Mouse (Mus musculus) MEL (cell line): ENCODE measurements around the gene Axin1. TPM values are rescaled to one million over a fixed set of nuclear protein-coding genes. Genes with fewer than 3 reads are reported as not detected.

Source experiments
- DNase-seq: peaks from one replicate; pipeline ENCODE4 v3.0.0; 2011; ENCODE audit warnings: low read depth, low spot score
- H3K27ac ChIP-seq: 2 replicates; pipeline ENCODE4 v1.5.1; 2012; ENCODE audit warnings: low read depth, mild to moderate bottlenecking, control low read depth, low read length, moderate library complexity; ENCODE audit not compliant: control insufficient read depth
- H3K27me3 ChIP-seq, 2 experiments: fragments of 150-350 bp in 1 of 2; sonication (generic) in 1 of 2; 2 replicates each; pipeline ENCODE4 v1.6.1; 2012; ENCODE audit warnings: low read length in 2 of 2, mild to moderate bottlenecking in 2 of 2, improper control_type of control experiment in 1 of 2, moderate library complexity in 1 of 2; ENCODE audit not compliant: insufficient read depth in 2 of 2, control insufficient read depth in 1 of 2
- H3K36me3 ChIP-seq, 2 experiments: 2 replicates each; pipeline ENCODE4 v1.6.1; 2012 to 2014; ENCODE audit warnings: low read length in 2 of 2, improper control_type of control experiment in 1 of 2, inconsistent platforms in 1 of 2, mild to moderate bottlenecking in 1 of 2; ENCODE audit not compliant: insufficient read depth in 2 of 2, control insufficient read depth in 1 of 2
- H3K4me1 ChIP-seq, 2 experiments: fragments of 150-350 bp in 1 of 2; sonication (generic) in 1 of 2; 2 replicates each; pipeline ENCODE4 v1.6.1; 2012; ENCODE audit warnings: low read length in 2 of 2, improper control_type of control experiment in 1 of 2, mild to moderate bottlenecking in 1 of 2; ENCODE audit not compliant: insufficient read depth in 2 of 2, control insufficient read depth in 1 of 2
- H3K4me3 ChIP-seq, 2 experiments: fragments of 150-350 bp in 1 of 2; sonication (generic) in 1 of 2; 2 replicates each; pipeline ENCODE4 v1.5.1; 2012; ENCODE audit warnings: low read depth in 2 of 2, low read length in 2 of 2, mild to moderate bottlenecking in 2 of 2, moderate library complexity in 2 of 2, control low read depth in 1 of 2, improper control_type of control experiment in 1 of 2; ENCODE audit not compliant: control insufficient read depth in 1 of 2, insufficient read depth in 1 of 2
- H3K79me2 ChIP-seq: 2 replicates; pipeline ENCODE4 v1.6.1; 2012; ENCODE audit warnings: mild to moderate bottlenecking, low read length, moderate library complexity; ENCODE audit not compliant: control insufficient read depth, poor library complexity, insufficient read depth
- H3K9ac ChIP-seq: 2 replicates; pipeline ENCODE4 v1.6.1; 2012; ENCODE audit warnings: low read depth, mild to moderate bottlenecking, control low read depth, low read length, moderate library complexity; ENCODE audit not compliant: control insufficient read depth, poor library complexity, severe bottlenecking
- H3K9me3 ChIP-seq: fragments of 150-350 bp; sonication (generic); replicated peaks from 2 replicates; pipeline ENCODE4 v1.6.1; 2012; ENCODE audit warnings: mild to moderate bottlenecking, low read length, improper control_type of control experiment, moderate library complexity; ENCODE audit not compliant: insufficient read depth
- BHLHE40 ChIP-seq: IDR thresholded peaks from 2 replicates; pipeline ENCODE4 v1.6.1; 2012; ENCODE audit warnings: low read depth, mild to moderate bottlenecking, inconsistent platforms, low read length, improper control_type of control experiment, borderline replicate concordance
- CHD1 ChIP-seq: IDR thresholded peaks from 2 replicates; pipeline ENCODE4 v1.6.1; 2012; ENCODE audit warnings: low read depth, mild to moderate bottlenecking, inconsistent platforms, low read length, improper control_type of control experiment
- CHD2 ChIP-seq: IDR thresholded peaks from 2 replicates; pipeline ENCODE4 v1.6.1; 2011; ENCODE audit warnings: low read length, improper control_type of control experiment
- CTCF ChIP-seq, 3 experiments: IDR thresholded peaks in 2 of 3; conservative IDR thresholded peaks in 1 of 3; 2 replicates each; pipeline ENCODE4 v1.5.1; 2011 to 2012; ENCODE audit warnings: low read length in 3 of 3, low read depth in 2 of 3, mild to moderate bottlenecking in 2 of 3, improper control_type of control experiment in 1 of 3, inconsistent platforms in 1 of 3, mixed read lengths in 1 of 3, moderate library complexity in 1 of 3; ENCODE audit not compliant: control insufficient read depth in 1 of 3, insufficient read depth in 1 of 3, poor library complexity in 1 of 3, severe bottlenecking in 1 of 3
- E2F4 ChIP-seq: IDR thresholded peaks from 2 replicates; pipeline ENCODE4 v1.6.1; 2011; ENCODE audit warnings: low read depth, low read length, improper control_type of control experiment, borderline replicate concordance
- EP300 ChIP-seq, 2 experiments: IDR thresholded peaks; 2 replicates each; pipeline ENCODE4 v1.6.1; 2011; ENCODE audit warnings: improper control_type of control experiment in 2 of 2, low read length in 2 of 2, low read depth in 1 of 2, mild to moderate bottlenecking in 1 of 2
- ETS1 ChIP-seq: IDR thresholded peaks from 2 replicates; pipeline ENCODE4 v1.6.1; 2012; ENCODE audit warnings: low read depth, mild to moderate bottlenecking, inconsistent platforms, low read length, improper control_type of control experiment, moderate library complexity
- GATA1 ChIP-seq: IDR thresholded peaks from 2 replicates; pipeline ENCODE4 v1.6.1; 2011; ENCODE audit warnings: low read depth, low read length, improper control_type of control experiment
- HCFC1 ChIP-seq: IDR thresholded peaks from 2 replicates; pipeline ENCODE4 v1.6.1; 2012; ENCODE audit warnings: low read depth, mild to moderate bottlenecking, inconsistent platforms, low read length, improper control_type of control experiment, moderate library complexity
- JUND ChIP-seq: IDR thresholded peaks from 2 replicates; pipeline ENCODE4 v1.6.1; 2011; ENCODE audit warnings: low read depth, mild to moderate bottlenecking, improper control_type of control experiment, low read length
- KAT2A ChIP-seq: conservative IDR thresholded peaks from 2 replicates; pipeline ENCODE4 v1.6.1; 2012; ENCODE audit warnings: low read depth, low read length, improper control_type of control experiment, inconsistent platforms
- MAFK ChIP-seq: IDR thresholded peaks from 2 replicates; pipeline ENCODE4 v1.6.1; 2011; ENCODE audit warnings: low read depth, mild to moderate bottlenecking, low read length, improper control_type of control experiment, borderline replicate concordance
- MAX ChIP-seq: IDR thresholded peaks from 2 replicates; pipeline ENCODE4 v1.6.1; 2011; ENCODE audit warnings: low read length, improper control_type of control experiment
- MAZ ChIP-seq: IDR thresholded peaks from 2 replicates; pipeline ENCODE4 v1.6.1; 2012; ENCODE audit warnings: low read depth, mild to moderate bottlenecking, inconsistent platforms, low read length, improper control_type of control experiment
- MEF2A ChIP-seq: IDR thresholded peaks from 2 replicates; pipeline ENCODE4 v1.6.1; 2014; ENCODE audit warnings: low read depth, mild to moderate bottlenecking, inconsistent platforms, low read length, improper control_type of control experiment; ENCODE audit not compliant: poor library complexity, insufficient replicate concordance, severe bottlenecking; ENCODE audit errors: extremely low read depth
- MXI1 ChIP-seq: IDR thresholded peaks from 2 replicates; pipeline ENCODE4 v1.6.1; 2011; ENCODE audit warnings: mild to moderate bottlenecking, low read depth, low read length, improper control_type of control experiment
- MYB ChIP-seq: IDR thresholded peaks from 2 replicates; pipeline ENCODE4 v1.6.1; 2011; ENCODE audit warnings: mild to moderate bottlenecking, low read depth, low read length, improper control_type of control experiment
- MYC ChIP-seq: IDR thresholded peaks from 2 replicates; pipeline ENCODE4 v1.6.1; 2011; ENCODE audit warnings: low read depth, mild to moderate bottlenecking, low read length, improper control_type of control experiment, moderate library complexity
- NELFE ChIP-seq: IDR thresholded peaks from 2 replicates; pipeline ENCODE4 v1.6.1; 2011; ENCODE audit warnings: low read depth, low read length, improper control_type of control experiment
- NRF1 ChIP-seq: IDR thresholded peaks from 2 replicates; pipeline ENCODE4 v1.6.1; 2014; ENCODE audit warnings: low read depth, mild to moderate bottlenecking, inconsistent platforms, low read length, improper control_type of control experiment, moderate library complexity; ENCODE audit not compliant: poor library complexity, insufficient read depth, severe bottlenecking
- POLR2A ChIP-seq, 2 experiments: IDR thresholded peaks; 2 replicates each; pipeline ENCODE4 v1.6.1; 2011 to 2012; ENCODE audit warnings: low read length in 2 of 2, mild to moderate bottlenecking in 2 of 2, control low read depth in 1 of 2, improper control_type of control experiment in 1 of 2, low read depth in 1 of 2, moderate library complexity in 1 of 2; ENCODE audit not compliant: control insufficient read depth in 1 of 2, insufficient read depth in 1 of 2, poor library complexity in 1 of 2
- POLR2AphosphoS2 ChIP-seq: IDR thresholded peaks from 2 replicates; pipeline ENCODE4 v1.6.1; 2011; ENCODE audit warnings: low read length, improper control_type of control experiment
- RAD21 ChIP-seq: IDR thresholded peaks from 2 replicates; pipeline ENCODE4 v1.6.1; 2011; ENCODE audit warnings: mild to moderate bottlenecking, low read depth, low read length, improper control_type of control experiment
- RCOR1 ChIP-seq: IDR thresholded peaks from 2 replicates; pipeline ENCODE4 v1.6.1; 2012; ENCODE audit warnings: low read depth, mild to moderate bottlenecking, inconsistent platforms, low read length, improper control_type of control experiment
- SIN3A ChIP-seq: IDR thresholded peaks from 2 replicates; pipeline ENCODE4 v1.6.1; 2012; ENCODE audit warnings: low read length, improper control_type of control experiment, inconsistent platforms
- SMC3 ChIP-seq: IDR thresholded peaks from 2 replicates; pipeline ENCODE4 v1.6.1; 2011; ENCODE audit warnings: low read depth, low read length, improper control_type of control experiment
- TAL1 ChIP-seq: IDR thresholded peaks from 2 replicates; pipeline ENCODE4 v1.6.1; 2012; ENCODE audit warnings: mild to moderate bottlenecking, inconsistent platforms, low read length, moderate library complexity, mixed read lengths
- TBP ChIP-seq: IDR thresholded peaks from 2 replicates; pipeline ENCODE4 v1.8.0; 2011; ENCODE audit warnings: low read depth, low read length, improper control_type of control experiment
- TCF12 ChIP-seq: IDR thresholded peaks from 2 replicates; pipeline ENCODE4 v1.6.1; 2014; ENCODE audit warnings: low read depth, mild to moderate bottlenecking, inconsistent platforms, low read length, improper control_type of control experiment, moderate library complexity
- UBTF ChIP-seq: IDR thresholded peaks from 2 replicates; pipeline ENCODE4 v1.6.1; 2012; ENCODE audit warnings: low read depth, mild to moderate bottlenecking, inconsistent platforms, low read length, improper control_type of control experiment, moderate library complexity, borderline replicate concordance; ENCODE audit not compliant: insufficient read depth
- USF1 ChIP-seq: IDR thresholded peaks from 2 replicates; pipeline ENCODE4 v1.6.1; 2014; ENCODE audit warnings: low read depth, mild to moderate bottlenecking, inconsistent platforms, low read length, improper control_type of control experiment, moderate library complexity
- ZMIZ1 ChIP-seq: IDR thresholded peaks from 2 replicates; pipeline ENCODE4 v1.6.1; 2012; ENCODE audit warnings: low read depth, mild to moderate bottlenecking, inconsistent platforms, low read length, improper control_type of control experiment, moderate library complexity
- ZNF384 ChIP-seq: IDR thresholded peaks from 2 replicates; pipeline ENCODE4 v1.6.1; 2012; ENCODE audit warnings: low read depth, mild to moderate bottlenecking, inconsistent platforms, low read length, improper control_type of control experiment
- polyA plus RNA-seq, 2 experiments: library from polyadenylated mRNA; stranded (reverse) in 1 of 2; unstranded in 1 of 2; fragments of >175 nt in 1 of 2; fragments of >200 nt in 1 of 2; gene quantifications; 2 replicates each; pipeline versions ENCODE4 v1.2.1 to v1.2.4; 2012; ENCODE audit warnings: low replicate concordance in 2 of 2, low read depth in 1 of 2; ENCODE audit not compliant: insufficient read length in 2 of 2, insufficient read depth in 1 of 2, missing spikeins in 1 of 2
- total RNA-seq: library from RNA; depleted of rRNA; stranded (reverse); fragments of 300-350 nt; gene quantifications from 2 replicates; pipeline ENCODE4 v1.2.3, GENCODE M21; 2012

Axin1 gene
- total and polyA plus RNA-seq, 3 experiments: 33.5 to 54.2 TPM; not detected in 1

GRCm38 (mm10) chr17:26095121-26095740, 43.3 kb upstream of the Axin1 start, which contains the start of gene Nme4:
Gene Nme4, minus strand, starts transcription at chr17:26095602.
- H3K27ac ChIP-seq: peak within 1 kb of the TSS; percentile 71
- TF ChIP-seq SMC3 (no peak), MXI1 (peak; percentile 91), RAD21 (no peak), MYB (0 out of 2 replicates have a peak, but pooled peaks have one; percentile 29), ZNF384 (peak; percentile 81), HCFC1 (peak; percentile 55; the same call in 1 of the 2 replicates), TBP (peak; percentile 69; the same call in 1 of the 2 replicates), USF1 (peak; percentile 13; the same call in 1 of the 2 replicates), POLR2AphosphoS2 (peak; percentile 79), RCOR1 (peak; percentile 60), E2F4 (no peak), MEF2A (no peak), KAT2A (peak; percentile 20; the same call in 1 of the 2 replicates), NELFE (peak; percentile 84), MAFK (no peak), BHLHE40 (peak; percentile 72), MAX (peak; percentile 34; the same call in 1 of the 2 replicates), CHD2 (no peak), CTCF (IDR thresholded peaks at IDR 0.05 in 2 of 3, conservative IDR thresholded peaks at IDR 0.05 in 1 of 3; ENCODE audit: control insufficient read depth in 1 of 3, insufficient read depth in 1 of 3, low read depth in 2 of 3, low read length in 3 of 3, poor library complexity in 1 of 3, severe bottlenecking in 1 of 3) (no peak), ZMIZ1 (peak; percentile 83; the same call in 1 of the 2 replicates), CHD1 (0 out of 2 replicates have a peak, but pooled peaks have one; percentile 84), TAL1 (no peak), UBTF (no peak), EP300 (IDR thresholded peaks at IDR 0.05; ENCODE audit: low read depth in 1 of 2, low read length in 2 of 2) (peak; percentile 44 to 61), JUND (no peak), MAZ (peak; percentile 76), GATA1 (peak; percentile 50; the same call in 1 of the 2 replicates), POLR2A (IDR thresholded peaks at IDR 0.05; ENCODE audit: control insufficient read depth in 1 of 2, insufficient read depth in 1 of 2, low read depth in 1 of 2, low read length in 2 of 2, poor library complexity in 1 of 2) (peak; percentile 90 to 96), ETS1 (peak; percentile 57), NRF1 (peak; percentile 44), SIN3A (peak; percentile 83), TCF12 (peak; percentile 63), MYC (peak; percentile 84)
- TF ChIP-seq, all 39 proteins: peak for 23
- peak within 1 kb of the TSS; percentile 83 to 88 for H3K4me3 ChIP-seq

More at GRCm38 (mm10) chr17:26095121-26095740, 43.3 kb upstream of the Axin1 start, which contains the start of gene Nme4:
- Histone ChIP-seq H3K36me3 (peaks cover 0 to 7% of the 10 kb centered on the region in 2 experiments; a peak in 2 of 4 replicates), H3K9me3 (no peaks in the 10 kb centered on the region), H3K9ac (peak within 1 kb of the TSS; percentile 89), H3K27me3 (no peaks in the 10 kb centered on the region), H3K79me2 (peaks cover 5% of the 10 kb centered on the region; the same call in 1 of the 2 replicates), H3K4me1 (peaks cover 0 to 7% of the 10 kb centered on the region in 2 experiments; a peak in 2 of 4 replicates)
- DNase-seq: peak; percentile 92
